Mouse (Mus musculus) brain, embryonic 18.5 days (tissue): Measurements from ENCODE around the gene Insl6.
A peak's percentile ranks its signal among the peaks of the same experiment; 100 is the strongest.

Experiments
- DNase-seq: peaks from one replicate; pipeline ENCODE4 v3.0.0-alpha.2; 2012; ENCODE audit warnings: low read depth, low spot score

The Insl6 gene

DNA sequence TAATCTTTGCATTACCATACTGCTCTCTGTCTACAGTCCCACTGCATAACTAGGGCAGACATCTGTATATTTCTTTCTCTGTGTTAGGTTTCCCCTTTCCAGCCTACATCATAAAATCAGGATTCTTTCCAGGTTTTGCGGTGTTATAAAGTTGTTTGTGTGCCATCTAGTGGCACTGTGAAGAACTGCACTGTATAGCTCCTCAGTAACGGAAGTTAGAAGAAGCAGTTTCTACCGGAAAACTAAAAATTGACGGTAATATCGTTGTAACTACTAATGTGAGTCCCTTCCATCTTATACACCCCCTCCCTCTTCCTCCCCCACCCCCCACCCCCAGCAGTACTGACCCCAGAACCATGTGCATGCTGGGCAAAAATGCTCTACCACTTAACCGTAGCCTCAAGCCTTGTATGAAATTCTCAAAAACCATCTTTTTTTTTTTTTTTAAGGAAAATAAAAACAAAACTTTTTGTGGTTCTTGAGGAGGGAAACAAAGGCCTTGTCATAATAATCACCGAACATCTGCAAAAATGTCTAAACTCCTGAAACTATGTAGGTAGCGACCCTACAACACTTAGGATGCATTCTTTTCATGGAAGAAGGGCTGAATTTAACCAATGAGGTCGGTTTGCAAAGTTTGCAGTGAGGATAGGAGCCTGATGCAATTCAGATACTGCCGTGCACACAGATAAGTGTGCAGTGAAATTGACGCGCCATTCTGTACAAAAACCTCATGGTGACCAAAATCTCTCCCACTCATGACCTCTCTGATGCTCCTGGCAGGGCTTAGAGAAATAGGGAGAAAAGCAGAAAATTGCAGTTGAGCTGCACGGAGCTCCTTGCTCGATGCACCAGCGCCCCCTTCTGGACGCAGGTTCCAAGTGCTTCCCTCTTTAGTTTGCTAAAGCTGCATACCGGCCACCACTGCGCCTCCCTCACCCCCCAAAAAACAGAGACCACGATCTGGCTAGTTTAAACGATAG is 30.0 kb upstream of the Insl6 start:
- peak; percentile 50 for DNase-seq

DNA sequence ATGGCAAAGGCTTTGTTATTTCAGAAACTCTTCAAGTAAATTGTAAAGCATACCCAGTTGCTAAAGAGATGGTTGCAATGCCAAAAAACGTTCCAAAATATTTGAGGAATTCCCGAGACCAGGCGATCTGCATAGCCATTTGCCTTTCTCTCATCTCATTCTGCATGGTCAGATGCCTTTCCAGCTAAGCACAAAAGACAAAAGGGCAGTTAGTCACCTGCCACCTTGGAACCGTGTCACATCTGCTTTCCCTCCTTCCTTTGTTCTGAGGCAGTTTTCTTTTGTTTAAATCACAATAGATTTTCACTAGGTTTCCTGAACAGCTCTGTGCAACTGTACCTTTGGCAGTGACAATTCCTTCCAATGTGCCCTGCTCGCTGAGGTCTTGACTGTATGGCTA is 25.8 kb upstream of the Insl6 start:
- DNase-seq: no peak

DNA sequence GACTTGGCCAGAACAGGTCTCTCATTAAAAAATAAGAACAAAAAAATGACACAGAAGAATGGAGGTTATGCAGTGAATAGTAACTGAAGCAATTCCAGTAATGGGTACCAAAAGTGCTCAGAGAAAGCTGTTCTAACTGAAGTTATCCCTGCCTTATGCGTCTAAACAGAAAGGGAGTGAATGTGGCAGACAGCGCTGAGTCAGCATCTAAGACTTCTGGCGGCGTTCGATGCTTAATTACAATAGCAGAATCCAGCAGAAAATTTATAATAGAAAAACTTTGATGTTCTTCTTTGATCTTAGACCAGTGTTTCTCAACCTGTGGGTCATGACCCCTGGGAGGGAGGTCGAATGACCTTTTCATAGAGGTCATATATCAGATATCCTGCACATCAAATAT is 20.5 kb upstream of the Insl6 start:
- DNase-seq: no peak

DNA sequence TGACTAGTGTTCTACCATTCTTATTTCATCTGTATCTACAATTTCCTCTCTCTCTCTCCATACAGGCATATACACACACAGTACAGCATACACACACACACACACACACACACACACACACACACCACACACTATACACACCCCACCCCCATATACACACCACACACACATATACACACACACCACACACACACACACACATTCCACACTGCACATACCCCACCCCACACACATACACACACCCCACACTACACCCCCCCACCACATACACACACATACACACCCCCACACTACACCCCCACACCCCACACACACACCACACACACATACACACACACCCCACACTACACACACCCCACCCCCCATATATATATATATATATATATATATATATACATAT is 19.7 kb upstream of the Insl6 start:
- DNase-seq: no peak

DNA sequence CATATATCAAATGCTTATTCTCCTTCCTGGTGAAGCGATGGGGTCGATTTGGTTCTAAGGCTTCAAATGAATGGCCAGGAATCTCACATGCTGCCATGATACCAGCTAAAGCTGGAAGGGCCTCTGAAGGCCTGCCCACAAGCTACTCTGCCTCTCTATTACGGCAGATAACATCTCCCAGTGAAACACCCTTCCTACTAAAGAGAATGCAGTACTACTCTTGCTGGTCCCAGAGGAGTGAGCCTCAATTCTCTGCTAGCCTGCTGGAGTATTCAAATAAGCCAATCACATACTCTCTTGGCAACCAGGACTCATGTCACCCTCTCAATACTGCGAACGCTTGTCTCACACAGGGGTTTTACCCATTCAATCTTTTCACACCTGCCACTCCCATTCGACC is 17.1 kb upstream of the Insl6 start:
- no peak for DNase-seq

DNA sequence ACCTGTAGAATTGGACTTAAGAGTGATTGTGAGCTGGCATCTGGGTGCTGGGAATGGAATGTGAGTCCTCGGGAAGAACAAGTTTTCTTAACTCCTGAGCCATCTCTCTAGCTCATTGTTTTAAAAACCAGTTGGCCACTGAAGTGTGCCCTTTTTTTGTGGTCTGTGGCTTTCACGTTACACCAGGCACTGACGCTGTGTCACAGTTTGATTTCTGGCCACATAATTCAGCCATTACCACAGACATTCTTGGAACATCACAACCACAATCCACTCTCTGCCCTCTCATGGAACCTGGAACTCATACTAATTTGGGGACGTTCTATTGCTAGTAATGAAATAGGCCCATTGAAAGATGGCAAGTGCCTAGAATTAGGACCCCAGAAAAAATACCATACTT is 15.9 kb upstream of the Insl6 start:
- no peak for DNase-seq

DNA sequence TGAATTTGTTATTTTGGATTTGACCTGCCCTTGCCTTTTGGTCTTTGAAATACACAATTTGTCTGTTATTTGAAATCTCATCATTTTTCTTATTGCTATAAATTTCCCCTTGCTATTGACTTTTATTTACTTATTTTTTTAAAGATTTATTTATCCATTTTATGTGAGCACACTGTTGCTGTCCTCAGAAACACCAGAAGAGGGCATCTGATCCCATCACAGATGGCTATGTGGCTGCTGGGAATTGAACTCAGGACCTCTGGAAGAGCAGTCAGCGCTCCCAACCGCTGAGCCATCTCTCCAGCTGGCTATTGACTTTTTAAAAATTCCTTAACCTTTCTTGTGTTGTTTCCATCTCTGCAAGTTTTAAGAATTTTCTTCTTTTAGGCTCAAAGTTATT is 11.5 kb upstream of the Insl6 start:
- DNase-seq: no peak

DNA sequence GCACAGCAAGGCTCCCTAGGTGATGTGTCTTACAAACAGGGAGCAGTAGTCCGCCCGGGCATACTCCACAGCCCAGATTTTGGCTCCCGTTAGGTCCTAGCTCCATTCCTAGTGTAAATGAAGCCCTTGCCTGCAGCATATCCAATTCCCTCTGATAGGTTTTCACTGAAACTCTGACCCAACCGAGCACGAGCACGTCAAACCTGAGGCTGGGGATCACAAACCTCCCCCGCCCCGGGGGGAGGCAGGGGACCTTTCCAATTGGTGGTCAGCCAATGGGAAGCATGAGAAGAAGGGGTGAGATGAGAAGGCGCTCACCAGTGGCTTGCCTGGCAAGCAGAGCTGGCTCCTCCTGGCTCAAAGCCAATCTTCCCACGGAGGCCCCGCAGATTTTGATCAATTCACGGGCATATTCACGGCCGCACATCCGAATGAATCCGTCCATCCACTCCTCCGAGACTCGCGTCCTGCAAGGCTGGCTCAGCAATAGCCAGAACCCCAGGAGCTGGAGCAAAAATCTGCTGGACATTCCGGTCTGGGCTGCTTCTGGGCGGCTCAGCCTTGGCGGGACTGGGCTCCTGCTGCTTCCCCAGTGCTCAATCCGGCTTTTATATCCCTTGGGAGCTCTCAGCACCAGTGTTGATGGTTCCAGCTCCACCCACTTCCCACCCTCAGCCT is 9.1 kb upstream of the Insl6 start, which contains the start of gene Rln1:
TSS of gene Rln1 (minus strand) at position 603 of the 678 bp plus-strand sequence.
- DNase-seq: peak; percentile 24

DNA sequence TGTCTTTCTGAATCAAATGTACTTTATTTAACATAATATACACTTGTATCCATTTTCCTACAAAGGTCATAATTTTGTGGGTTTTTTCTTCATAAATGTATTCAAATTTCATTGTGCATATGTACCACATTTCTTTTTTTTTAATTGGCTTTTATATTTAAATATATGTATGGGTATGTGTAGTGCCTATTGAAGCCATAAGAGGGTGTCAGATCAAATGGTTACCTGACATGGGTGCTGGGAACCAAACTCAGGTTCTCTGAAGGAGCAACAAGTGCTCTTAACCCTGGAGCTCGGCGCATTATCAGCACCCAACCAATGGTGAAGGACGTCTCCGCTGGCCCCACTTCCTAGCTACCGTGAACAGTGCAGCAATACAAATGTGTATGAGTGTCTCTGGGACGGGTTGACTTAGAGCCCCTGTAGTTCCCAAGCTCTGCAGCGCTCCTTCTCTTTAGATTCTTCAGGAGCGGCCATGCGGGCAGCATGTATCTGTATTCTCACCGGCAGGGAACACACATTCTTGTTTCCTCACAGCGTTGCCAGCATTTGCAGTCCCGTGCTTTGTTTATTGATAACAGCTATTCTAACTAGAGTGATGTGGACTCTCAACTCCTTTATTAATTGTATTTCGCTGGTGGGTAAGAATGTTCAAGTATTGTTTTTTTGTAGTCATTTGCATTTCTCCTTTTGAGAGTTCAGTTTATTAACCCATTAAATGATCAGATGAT is 1.8 kb upstream of the Insl6 start:
- DNase-seq: no peak

DNA sequence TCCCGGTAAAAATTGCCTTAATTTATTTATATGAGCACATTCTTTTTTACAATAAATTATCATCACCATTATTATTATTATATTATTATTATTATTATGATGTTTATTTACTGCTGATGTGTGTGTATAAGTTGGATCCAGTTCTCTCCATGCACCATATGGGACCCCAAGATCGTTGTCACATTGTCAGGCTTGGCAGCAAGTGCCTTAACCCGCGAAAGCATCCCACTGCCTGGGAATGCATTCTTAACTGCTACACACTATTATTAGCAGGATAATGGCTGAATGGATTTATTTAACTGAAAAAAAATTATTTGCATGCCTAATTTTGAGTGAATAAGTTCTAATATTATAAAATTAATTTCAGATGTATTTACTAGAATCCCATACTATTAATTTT is 1.2 kb upstream of the Insl6 start:
- DNase-seq: no peak

DNA sequence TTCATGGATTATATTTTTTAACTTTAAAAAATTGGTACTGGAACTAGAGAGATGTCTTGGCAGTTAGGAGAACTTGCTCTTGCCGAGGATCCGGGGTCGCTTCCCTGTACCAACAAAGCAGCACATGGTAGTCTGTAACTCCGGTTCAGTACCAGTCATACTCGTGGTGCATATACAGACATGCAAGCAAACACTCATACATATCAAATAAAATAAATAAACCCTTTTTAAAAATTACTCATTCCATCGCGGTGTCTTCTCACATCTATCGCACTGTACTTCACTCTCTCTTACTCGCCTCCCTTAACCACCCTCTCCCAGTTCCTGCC is 660 bp upstream of the Insl6 start:
- DNase-seq: no peak

DNA sequence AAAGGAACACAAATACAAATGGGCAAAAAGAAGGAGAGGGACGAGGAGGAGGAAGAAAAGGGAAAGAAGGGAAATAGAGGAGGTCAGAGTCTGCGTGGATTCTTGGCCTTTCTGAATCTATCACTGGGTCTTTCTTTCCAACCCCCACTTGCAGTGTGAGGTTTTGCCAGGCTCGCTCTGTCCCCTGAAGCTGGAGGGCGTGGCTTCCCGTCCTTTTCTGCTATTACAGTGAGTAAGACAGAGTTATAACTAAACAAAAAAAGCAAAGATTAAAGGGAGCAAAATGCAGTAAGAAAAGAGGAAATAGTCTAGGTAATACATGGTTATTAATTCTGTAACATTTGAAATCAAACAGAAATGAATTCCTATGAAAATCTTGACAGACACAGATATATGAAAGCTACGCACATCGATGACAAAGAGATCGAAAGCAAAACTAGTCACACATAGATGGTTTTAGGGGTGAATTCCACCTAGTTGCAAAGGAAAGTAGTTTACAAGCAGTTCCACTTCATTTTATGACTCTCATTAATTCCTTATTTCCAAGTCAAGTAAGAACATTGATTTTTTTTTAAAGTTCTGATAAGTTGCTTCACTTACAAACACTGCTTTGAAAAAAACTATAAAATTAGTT is 1.6 kb downstream of the Insl6 start:
- DNase-seq: no peak

DNA sequence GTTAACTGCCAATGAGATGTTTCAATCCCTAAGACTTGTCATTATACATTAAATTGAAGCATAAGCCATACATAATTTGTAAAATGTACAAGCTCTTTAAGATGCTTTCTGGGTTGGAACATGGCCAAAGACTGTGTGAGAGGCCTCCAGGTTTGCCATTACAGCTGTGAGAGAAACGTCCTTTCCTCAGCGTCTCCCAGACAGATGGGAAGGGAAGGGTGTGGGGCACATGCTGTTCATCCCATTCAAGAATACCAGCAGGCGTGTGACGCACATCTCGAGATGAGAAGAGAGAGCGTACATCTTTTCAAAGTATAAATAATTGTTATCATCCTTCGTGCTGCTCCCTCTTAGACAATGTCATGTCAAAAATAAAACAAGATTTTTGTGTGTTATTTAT is 12.5 kb downstream of the Insl6 start:
- no peak for DNase-seq

DNA sequence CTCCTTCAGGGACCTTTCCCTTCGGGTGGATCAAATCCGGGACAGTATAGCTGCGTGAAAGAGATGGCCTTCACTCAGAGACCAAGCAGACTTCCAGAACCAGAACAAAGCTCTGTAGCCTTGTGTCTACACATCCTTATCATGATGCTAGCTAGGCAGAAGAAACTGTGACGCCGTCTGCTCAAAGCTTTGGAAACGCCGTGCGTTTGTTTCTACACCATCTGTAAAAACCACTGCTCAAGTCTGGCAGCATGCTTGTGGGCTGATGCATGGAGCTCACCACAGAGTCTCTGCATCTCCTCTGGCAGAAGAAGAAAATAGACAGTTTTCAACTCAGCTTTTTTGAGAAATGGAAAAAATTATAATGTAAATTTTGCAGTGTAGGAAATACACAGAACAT is 13.4 kb downstream of the Insl6 start:
- DNase-seq: no peak

DNA sequence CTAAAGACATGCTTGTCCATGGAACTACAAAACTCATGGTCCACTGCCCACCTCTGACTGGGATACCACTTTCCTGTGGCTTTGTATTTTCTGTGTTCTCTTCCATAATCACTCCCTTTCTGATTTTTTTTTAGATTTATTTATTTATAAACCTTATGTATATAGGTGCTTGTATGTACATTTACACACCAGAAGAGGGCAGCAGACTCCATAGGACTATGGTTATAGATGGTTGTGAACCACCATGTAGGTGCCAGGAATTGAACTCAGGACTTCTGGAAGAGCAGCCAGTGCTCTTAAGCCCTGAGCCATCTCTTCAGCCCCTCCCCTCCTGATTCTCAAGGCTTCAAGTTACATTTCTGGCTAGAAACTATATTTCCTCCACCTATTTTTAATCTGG is 16.3 kb downstream of the Insl6 start:
- DNase-seq: no peak

DNA sequence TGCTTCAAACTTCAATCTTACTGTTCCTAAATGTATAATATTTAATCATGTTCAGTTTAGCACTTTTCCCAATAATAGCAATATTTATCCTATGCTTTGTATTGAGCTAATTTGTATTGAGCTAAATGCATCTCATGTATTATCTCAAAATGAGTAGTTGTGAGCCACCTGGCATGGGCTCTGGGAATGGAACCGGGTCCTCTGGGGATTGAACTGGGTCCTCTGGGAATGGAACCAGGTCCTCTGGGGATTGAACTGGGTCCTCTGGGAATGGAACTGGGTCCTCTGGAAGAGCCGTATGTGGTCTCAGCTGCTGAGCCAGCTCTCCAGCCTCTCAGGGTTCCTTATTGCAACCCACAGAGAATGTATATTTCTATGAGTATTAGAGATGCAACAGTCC is 23.0 kb downstream of the Insl6 start:
- DNase-seq: no peak

DNA sequence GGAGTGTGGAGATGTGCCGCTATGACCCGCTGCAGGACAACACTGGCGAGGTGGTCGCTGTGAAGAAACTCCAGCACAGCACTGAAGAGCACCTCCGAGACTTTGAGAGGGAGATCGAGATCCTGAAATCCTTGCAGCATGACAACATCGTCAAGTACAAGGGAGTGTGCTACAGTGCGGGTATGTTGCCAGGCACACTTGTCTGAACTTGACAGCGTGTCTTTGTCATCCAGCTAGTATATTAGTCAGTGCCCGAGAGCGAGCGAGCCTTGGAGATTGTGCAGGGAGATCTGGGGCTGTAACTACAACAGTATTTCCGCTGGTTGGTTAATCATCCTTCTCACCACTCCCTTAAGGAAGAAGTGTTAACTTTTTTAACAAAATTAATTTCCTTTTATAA is 24.2 kb downstream of the Insl6 start:
- DNase-seq: no peak

DNA sequence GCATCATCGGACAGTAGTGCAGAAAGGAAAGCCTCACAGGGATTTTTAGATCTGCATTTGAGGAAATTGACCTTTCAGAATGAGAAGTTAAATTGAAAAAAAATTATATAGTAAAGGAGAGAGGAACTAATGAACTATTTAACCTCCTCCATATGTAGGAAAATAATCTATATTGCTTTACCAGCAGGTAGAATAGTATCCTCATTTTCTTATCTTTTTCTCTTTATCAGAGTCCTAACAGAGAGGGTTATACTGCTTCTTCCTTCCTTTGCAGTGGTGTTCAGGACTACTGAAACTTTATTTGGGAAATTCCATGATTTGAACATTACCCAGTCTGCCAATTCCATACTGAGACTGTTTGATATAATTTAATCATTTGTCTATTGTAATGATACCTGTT is 27.8 kb downstream of the Insl6 start:
- no peak for DNase-seq

DNA sequence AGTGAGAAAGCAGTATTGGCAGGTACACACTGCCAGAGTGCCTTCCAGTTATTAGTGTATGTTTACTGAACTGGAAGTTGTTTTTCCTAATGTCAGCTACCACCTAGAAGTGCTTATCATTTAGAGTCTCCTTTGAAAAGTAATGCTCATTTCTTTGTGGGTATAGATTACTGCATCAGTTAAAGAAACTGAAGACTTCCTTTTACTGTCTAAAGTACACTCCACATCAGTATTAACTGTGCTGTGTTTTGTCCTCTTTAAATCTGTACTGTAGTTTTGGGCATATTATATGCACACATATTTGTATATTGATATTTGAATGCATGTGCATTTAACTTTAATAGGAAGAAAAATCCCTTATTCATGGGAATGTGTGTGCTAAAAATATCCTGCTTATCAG is 29.0 kb downstream of the Insl6 start:
- no peak for DNase-seq

DNA sequence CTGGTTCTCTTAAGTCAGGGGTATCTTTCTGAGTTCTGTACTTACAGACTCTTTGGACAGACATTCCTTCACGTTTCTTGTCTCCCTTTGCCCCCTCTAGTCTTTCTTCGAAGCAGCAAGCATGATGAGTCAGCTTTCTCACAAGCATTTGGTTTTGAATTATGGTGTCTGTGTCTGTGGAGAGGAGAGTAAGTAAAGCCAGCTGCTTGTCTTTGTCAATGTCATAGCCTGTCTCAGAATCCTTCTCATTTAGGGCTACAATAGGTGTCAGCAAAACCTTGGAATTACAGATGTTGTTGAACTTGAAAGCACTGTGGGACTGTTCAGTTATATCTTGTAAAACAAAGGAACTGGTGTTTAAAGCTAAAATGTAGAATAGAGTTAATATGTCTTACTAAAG is 30.4 kb downstream of the Insl6 start:
- no peak for DNase-seq

DNA sequence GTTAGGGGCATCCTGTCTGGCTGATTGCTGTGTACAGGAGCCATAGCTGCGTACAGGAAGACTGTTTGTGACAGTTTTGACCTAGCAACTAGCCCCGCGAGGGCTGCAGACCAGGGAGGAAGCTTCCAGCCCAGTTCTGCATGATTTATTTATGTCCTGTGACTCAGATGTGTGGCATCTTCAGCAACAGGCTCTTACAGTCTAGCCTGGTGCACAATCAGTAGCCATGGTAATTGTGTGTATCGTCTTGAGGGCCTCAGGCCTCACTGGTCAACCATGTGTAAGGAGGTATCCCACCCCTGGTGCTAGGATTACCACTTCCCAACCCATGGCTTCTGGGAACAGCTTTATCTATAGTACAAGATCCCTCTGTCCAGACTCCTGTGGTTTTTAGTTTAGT is 32.6 kb downstream of the Insl6 start:
- no peak for DNase-seq

DNA sequence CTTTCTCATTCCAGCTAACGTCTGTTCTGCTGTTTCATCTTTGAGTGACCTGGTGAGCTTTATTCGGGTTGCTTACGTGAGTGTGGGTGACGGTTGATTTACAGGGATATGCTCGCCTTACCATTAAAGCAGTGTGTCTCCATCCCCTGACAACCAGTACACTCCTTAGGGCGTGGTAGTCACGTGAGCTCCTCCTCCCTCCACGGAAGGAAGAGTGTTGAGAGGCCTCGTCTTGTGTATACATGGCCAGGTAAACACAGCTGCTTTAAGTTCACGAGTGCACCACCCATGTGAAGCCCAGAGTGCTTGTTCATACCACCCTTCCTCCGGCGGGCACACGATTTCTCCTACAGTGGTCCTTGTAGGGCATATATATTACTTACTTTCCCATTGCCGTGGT is 33.6 kb downstream of the Insl6 start:
- DNase-seq: no peak
